Mouse (Mus musculus): ENCODE data around the gene Mfng.

Mfng gene

GRCm38 (mm10) chr15:78787287-78787856, 14.1 kb upstream of the Mfng start:
- DNase-seq (ENCODE audit: low read depth), result no peak

- DNase-seq (ENCODE audit: low read depth), result no peak
Observed at GRCm38 (mm10) chr15:78786411-78786818, 13.1 kb upstream of the Mfng start.

GRCm38 (mm10) chr15:78785961-78786360, 12.7 kb upstream of the Mfng start:
- no peak for DNase-seq (ENCODE audit: low read depth)

GRCm38 (mm10) chr15:78785258-78785657, 12.0 kb upstream of the Mfng start:
- DNase-seq (ENCODE audit: low read depth), result no peak

- no peak for DNase-seq (ENCODE audit: low read depth)
Observed at GRCm38 (mm10) chr15:78784520-78784919, 11.2 kb upstream of the Mfng start.

GRCm38 (mm10) chr15:78782348-78783103, 9.3 kb upstream of the Mfng start:
- no peak for DNase-seq (ENCODE audit: low read depth)

- no peak for DNase-seq (ENCODE audit: low read depth)
Observed at GRCm38 (mm10) chr15:78780908-78781307, 7.6 kb upstream of the Mfng start.

GRCm38 (mm10) chr15:78780359-78780758, 7.1 kb upstream of the Mfng start:
- DNase-seq (ENCODE audit: low read depth), result no peak

GRCm38 (mm10) chr15:78779690-78780089, 6.4 kb upstream of the Mfng start:
- DNase-seq (ENCODE audit: low read depth), result no peak

GRCm38 (mm10) chr15:78779253-78779652, 6.0 kb upstream of the Mfng start:
- no peak for DNase-seq (ENCODE audit: low read depth)

GRCm38 (mm10) chr15:78778077-78778870, 5.0 kb upstream of the Mfng start:
- DNase-seq (ENCODE audit: low read depth), result peak; percentile 84

- no peak for DNase-seq (ENCODE audit: low read depth)
Observed at GRCm38 (mm10) chr15:78772856-78773255, 419 bp downstream of the Mfng start.

- DNase-seq (ENCODE audit: low read depth), result peak; percentile 75
Observed at GRCm38 (mm10) chr15:78772368-78772763, 909 bp downstream of the Mfng start.

GRCm38 (mm10) chr15:78771531-78772367, 1.5 kb downstream of the Mfng start:
- peak; percentile 77 for DNase-seq (ENCODE audit: low read depth)

- no peak for DNase-seq (ENCODE audit: low read depth)
Observed at GRCm38 (mm10) chr15:78770983-78771355, 2.3 kb downstream of the Mfng start.

GRCm38 (mm10) chr15:78770234-78770982, 2.9 kb downstream of the Mfng start:
- DNase-seq (ENCODE audit: low read depth), result no peak

GRCm38 (mm10) chr15:78769064-78769463, 4.2 kb downstream of the Mfng start:
- peak; percentile 39 for DNase-seq (ENCODE audit: low read depth)

- no peak for DNase-seq (ENCODE audit: low read depth)
Observed at GRCm38 (mm10) chr15:78763704-78764103, 9.6 kb downstream of the Mfng start.

GRCm38 (mm10) chr15:78763210-78763609, 10.1 kb downstream of the Mfng start:
- no peak for DNase-seq (ENCODE audit: low read depth)

GRCm38 (mm10) chr15:78761112-78761511, 12.2 kb downstream of the Mfng start:
- DNase-seq (ENCODE audit: low read depth), result no peak

- no peak for DNase-seq (ENCODE audit: low read depth)
Observed at GRCm38 (mm10) chr15:78758132-78758531, 15.1 kb downstream of the Mfng start.

All from naive thymus-derived CD4-positive, alpha-beta T cell, adult 2 months (primary cell).